Mouse (Mus musculus): ENCODE results near the gene Phlda2.

DNA sequence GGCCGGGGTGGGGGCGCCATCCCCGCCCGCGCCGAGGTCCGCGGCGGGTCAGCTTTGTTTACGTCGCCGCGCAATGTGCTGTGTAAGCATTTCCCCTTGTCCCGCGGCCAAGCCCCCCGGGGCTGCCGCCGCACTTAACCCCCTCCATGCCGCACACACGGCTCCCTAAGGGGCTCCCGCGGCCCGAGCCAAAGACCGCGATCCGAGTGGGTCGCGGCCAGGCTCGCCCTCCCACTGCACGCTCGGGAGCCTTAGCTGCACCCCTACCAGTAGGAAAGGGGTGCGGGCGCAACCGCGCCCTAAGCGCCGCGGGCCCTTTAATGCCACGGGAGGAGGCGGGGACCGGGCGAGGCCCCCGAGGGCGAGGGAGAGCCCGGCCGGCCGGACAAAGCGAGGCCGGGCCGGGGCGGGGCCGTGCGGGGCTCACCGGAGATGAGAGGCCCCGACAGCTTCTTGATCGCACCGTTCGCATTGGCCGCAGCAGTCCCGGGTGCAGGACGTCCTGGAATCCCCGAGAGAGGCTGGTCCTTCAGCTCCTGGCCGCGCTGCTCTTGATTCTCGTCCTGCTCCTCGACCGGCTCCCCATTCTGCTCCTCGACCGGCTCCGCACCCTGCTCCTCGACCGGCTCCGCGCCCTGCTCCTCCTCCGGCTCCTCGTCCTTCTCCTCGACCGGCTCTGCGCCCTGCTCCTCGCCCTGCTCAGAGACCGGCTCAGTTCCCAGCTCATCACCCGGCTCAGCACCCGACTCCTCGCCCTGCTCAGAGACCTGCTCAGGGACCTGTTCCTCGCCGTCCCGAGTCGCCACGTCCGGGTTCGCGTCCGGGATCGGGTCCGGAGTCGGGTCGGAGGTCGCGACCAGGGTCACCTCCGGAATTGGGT is 43.4 kb downstream of the Phlda2 start:
- TF ChIP-seq CTCF (IDR thresholded peaks at IDR 0.05; ENCODE audit: low read depth, low read length) = no peak
- no peak for TF ChIP-seq GATA1 (IDR thresholded peaks at IDR 0.05; ENCODE audit: borderline replicate concordance, low read length)
- no peak for TF ChIP-seq TAL1 (conservative IDR thresholded peaks at IDR 0.05; ENCODE audit: low read depth, low read length)
- TF ChIP-seq GATA2 (IDR thresholded peaks at IDR 0.05; ENCODE audit: borderline replicate concordance, low read depth, low read length) = no peak
- no peak for TF ChIP-seq POLR2AphosphoS5 (IDR thresholded peaks at IDR 0.05; ENCODE audit: insufficient replicate concordance, low read depth, low read length)

All from G1E (cell line).